Mouse (Mus musculus) heart, adult 9 months (tissue): ENCODE measurements at regions not wholly inside any gene's neighbourhood (a gene's known extent, or its start where the extent isn't known, plus 50 kb on each side); places are given as distances from the start of the nearest gene placed in this dataset.
"Not testable (repeated sequence)": the region's sequence is repeated elsewhere in the genome, so short reads cannot be mapped to it uniquely, and the experiment has no call there.

Experiments
- DNase-seq, 2 experiments: peaks; one replicate each; pipeline ENCODE4 v3.0.0; 2022; ENCODE audit warnings: low spot score in 2 of 2

DNA sequence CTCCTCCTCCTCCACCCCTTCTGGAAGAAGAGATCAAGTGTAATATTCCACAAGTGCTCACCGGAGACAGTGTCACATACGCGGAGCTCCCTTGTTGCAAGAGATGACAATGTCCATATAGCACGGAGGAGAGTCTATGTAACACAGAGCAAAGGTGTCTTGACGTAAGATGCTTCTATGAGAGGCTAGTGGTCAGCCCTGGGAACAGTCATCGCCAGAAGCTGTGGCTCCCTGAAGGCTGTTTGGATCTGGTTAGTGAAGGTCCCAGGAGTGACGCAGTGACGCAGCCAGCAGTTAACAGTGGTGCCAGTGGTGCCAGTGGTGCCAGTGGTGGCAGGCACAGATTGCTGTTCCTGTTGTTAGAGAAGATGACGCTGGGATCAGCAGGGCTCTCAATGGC lies 66.9 kb downstream of the Twistnb start:
- no peak for DNase-seq

DNA sequence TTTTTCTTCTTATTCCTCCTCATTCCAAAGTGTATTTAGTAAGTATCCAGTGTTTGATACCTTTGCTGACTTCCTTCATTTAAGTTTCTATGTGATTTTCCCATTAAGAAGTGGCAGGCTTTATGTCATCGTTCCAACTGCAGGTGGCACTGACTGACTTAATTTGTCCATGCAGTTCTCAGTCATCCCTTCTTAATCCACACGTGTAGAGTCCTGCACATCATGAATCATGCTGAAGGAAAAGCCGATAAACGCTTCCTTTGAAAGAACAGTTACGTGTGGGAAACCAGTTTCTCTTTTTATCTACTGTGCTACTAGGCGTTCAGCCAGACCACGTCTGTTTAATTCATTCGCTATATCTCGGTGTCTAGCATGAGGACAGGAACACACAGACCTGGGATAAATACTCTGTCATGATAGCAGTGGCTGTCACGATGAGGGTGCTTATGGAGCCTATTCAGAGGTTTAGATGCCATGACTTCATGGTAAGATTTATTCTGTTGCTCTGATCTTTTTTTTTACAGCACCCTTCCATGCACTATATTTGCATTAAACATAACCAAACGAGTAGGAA lies 68.0 kb downstream of the Twistnb start:
- no peak for DNase-seq

DNA sequence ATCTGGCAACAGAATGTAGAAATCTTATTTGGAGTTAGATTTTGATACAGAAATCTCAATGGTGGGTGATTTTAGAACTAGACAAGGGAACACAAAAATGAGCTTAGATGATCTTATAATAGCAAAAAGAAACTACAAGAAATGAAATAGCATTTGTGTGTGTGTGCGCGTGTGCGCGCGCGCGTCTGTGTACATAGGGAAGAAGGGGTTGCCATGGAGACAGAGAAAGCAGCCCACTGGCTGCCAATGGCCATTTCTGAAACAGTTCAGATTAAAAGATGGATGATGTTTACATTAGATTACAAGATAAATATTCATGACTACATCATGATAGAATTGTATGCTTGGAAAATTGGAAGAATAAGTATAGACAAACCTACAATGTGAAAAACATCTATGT lies 112.1 kb downstream of the Twistnb start:
- no peak for DNase-seq

DNA sequence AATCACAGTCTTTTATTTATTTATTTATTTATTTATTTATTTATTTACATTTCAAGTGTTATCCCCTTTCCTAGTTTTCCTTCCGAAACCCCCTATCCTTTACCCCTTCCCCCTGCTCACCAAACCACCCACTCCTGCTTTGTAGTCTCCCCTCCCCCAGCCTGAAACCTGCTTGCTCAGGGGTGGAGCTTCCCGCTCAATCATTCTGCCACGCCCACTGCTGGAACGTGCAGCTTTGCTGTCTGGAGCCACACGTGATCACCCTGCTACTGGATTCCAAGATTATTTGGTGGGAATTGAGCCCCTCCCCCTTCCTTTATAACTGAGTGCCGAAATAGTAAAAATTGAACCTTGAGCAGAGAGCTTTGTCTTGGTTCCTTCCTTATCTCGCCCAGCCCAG lies 122.2 kb downstream of the Twistnb start:
- DNase-seq = not testable (repeated sequence)

DNA sequence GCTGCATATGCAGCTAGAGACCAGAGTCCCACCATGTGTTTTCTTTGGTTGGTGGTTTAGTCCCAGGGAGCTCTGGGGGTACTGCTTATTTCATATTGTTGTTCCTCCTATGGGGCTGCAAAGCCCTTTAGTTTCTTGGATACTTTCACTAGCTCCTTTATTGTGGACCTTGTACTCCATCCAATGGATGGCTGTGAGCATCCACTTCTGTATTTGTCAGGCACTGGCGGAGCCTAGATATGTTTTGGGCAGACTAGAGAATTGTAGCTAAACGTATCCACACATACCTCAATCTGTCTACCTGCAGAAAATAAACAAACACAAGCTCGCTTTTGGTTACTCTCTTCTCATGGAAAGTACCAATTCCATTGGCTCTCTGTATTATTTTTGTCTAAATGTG lies 122.8 kb downstream of the Twistnb start:
- DNase-seq = no peak

DNA sequence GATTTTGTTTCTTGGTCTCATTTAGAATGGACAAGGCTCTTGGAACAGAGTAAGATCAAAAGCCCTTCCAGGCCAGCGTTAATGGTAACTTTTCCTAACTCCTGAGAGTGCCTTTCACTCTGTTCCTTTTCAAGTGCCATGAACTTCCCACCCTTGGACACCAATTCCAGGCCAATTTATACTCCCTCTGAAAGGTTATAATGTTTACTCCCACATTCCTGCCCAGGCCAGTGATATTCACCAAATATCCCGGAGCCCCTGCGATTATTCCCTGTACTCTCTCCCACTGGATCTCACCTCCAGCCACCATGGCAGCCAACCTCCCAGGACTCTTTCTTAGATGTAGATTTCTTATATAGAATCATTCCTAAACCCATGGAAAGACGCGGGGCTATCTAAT lies 123.2 kb downstream of the Twistnb start:
- no peak for DNase-seq

DNA sequence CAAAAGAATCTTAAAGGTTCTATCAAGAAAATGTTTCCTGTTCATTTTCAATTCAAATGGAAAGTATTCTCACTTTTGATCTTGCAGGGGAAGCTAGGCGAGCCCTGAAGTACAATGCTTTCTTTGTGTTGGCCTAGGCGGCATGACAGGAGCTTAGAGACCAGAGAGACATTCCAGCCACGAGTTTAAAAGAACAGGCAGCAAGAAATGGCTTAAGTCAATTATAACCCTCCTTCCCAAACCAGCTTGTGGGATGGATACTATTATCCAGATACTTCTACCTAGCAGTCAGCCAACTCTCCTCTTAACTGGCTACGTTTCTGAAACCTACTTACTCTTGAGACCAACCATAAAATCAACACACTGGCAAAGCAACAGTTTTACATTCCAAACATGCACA lies 124.3 kb downstream of the Twistnb start:
- DNase-seq = no peak

DNA sequence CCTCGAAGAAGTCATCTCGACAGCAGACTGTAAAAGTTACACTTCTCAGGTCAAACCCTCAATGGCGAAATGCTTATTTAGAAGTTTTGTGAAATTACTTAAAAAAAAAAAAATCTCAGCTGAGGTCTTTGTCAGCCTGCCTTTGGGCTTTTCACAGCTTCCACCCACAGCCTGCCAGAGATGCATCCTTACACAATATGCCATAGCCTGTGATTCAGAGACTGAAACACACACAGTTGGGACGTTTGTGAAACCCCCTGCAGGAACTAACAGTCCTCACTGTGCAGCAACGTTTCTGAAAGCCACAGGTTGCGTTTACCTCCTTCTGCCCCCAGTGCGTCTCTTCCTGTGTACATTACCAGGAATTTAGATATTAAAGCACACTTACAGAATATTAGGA lies 131.7 kb downstream of the Twistnb start:
- DNase-seq = no peak

DNA sequence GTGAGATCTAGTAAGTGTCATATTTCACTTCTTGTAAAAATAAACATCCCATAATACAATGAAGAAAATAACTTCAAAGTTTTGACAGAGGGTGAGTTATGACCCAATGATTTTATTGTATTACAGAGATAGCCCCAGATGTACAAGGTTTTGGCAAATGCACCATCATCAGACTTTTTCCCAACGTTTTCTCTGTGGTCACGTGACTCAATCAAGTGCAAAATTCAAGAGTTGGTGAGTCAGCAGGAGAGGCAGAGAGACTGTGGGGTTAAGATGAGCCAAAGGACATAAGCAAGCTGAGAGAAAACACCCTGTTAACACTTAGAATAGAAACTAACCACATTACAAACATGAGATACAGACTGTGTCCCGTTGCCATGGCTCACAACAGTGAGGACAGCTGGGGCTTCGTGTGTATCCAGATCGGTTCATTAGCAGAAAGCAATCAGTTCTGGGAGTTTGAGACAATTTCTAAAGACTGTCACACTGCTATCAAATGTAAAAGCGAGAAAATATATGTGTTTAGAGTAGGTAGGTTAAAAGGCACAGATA lies 148.5 kb downstream of the Twistnb start:
- peak; percentile 2 for DNase-seq

DNA sequence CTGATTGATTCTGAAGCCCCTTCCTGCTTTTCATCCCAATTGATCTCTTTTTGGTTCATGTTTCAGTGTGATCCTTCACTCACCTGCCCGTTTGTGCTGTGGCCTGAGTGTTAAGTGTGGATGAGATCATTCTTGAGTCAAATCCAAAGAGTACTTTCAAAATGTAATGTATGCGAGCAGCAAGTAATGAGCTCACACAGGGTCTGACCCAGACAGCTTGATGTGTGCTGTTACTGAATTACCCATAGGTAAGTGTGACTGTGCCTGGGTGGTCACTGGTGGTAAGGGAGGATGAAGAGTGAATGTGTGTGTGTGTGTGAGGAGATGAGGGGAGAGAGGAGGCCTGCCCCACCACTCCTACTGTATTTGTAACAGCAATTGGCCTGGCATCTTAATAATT lies 151.4 kb downstream of the Twistnb start:
- DNase-seq = no peak

DNA sequence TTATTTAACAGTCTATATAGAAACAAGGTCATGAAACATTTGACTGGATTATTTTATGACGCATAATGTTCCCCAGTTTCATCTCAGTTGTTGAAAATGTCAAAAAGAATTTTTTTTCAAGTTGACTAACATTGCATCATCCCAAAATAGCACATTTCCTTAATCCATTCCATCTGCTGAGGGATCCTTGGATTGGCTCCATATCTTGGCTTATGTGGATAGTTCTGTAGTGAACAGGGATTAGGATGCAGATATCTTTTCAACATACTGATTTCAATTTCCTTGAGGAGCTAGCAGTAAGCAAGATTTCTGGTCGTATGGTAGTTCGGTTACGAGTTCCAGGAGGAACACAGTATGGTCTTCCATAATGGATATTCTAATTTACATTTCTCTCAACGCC lies 161.6 kb downstream of the Twistnb start:
- DNase-seq = no peak

DNA sequence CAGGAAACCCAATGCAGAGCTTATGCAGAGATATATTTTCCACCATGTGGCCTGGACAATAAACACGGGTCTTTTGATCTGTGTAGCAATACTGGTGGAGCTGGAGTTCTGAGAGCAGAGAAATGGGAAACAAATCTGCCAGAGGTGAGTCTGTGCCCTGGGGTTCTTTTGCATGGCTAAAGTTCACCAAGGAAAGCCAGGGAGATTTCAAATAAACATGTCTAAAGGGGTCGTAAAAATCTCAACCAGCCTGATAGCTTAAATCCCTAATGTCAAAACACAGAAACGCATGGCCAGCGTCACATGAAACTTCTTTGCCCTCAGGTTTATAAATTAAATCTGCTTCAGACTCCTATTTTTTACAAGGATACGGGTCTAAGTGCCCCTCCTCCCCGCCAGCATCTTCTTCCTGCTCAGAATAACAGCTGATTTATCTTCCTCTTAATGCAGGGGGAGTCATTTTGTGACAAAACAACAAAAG lies 163.0 kb downstream of the Twistnb start:
- no peak for DNase-seq

DNA sequence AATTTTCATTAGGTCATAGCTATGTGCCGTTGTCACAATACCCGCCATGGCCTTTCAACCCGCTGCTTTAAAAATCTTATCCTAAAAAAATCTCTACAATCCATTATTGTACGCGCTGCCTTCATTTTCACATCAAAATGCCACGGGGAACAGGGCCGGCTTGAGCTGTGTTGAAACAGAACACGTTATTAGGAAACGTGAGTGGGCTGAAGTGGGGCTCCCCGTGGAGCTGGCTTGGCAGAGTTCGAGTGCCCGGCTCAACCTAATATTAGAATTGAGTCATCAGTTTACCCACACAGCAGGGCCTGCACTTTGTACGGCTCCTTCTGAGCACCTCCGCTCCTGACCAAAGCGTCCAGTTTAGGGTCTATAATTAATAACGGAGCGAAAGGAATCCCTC lies 163.5 kb downstream of the Twistnb start:
- no peak for DNase-seq

DNA sequence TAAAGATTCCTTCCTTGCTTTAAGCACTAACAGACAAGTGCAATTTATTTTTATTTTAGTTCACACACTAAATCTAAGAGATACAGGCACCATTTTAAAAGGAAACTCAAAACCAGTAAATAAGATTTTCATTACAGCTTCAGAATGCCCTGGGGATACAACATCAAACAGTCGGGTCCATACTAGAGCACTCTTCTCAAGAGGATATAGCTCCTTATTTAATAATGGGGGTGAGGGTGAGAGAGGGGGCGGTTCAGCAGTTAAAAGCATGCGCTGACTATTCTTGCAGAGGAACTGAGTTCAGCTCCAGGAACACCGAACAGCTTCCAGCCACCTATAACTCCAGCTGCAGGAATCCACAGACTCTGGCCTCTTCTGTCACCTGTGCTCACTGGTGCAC lies 164.2 kb downstream of the Twistnb start:
- DNase-seq = no peak

DNA sequence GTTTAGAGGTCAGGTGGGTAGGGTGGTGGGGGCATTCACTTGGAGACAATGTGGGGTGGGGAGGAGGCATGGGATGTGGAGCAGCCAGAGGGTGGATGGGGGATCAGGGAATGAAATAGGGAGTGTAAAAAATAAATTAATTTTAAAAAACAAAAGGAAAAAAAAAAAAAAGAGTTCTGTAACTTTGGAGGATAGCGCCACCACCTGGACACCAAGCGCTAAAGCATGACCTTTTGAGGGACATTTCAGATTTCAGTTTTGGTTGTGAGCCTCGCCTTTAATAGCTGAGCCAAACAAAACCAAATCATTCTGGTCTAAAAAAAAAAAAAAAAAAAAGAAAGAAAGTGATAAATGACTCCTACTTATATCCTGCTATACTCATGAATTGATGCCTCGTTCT lies 176.0 kb downstream of the Twistnb start:
- DNase-seq = no peak

DNA sequence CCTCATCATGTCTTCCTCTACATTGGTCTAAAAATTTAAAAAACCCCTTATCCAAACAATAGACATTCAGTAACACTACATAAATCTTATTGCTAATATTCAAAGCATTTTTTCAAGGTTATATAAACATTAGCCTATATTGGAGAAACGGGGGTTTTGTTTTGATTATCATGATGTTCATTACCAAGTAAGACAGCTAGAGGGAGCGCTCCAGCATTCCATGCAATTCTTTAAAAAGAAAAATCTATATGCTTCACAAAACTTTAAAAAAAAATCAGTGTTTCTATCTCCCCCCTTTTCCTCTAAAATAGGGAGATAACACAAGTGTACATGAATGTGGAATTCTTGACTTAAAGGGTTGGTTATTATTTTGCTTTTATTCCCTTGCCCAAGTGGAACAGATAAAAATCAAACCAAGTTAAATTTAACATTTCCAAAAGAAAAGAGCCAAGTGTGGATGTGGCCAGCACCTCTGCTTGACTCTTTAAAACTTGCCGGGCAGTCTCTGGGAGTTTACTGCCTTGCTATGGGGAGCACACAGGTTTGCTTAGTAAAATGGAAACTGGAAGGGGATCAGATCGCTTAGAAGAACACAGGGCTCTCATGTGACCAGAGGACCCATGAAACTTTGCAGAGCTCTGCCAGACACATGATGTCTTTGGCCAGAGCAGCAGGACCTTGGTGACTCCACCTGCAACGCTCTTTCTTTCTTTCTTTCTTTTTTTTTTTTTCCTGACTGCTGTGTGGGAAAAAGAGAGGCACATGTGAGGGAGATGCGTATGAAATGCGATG lies 178.6 kb downstream of the Twistnb start:
- DNase-seq = no peak

DNA sequence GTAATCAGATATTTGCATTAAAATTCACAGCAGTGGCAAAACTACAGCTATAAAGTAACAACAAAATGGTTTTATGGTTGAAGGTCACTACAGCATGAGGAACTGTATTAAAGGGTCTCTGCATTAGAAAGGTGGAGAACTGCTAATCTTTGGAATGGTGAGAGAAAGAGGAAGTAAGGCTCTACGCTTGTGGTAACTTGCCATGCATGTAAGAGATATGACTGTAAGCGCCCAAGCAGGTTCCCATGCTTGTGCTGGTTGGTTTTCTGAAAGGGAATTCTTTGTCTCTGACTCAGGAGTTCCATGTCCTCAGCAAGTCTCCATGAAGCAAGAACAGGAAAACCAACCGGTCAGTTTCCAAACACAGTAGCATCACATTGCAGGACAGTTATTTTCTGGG lies 182.9 kb downstream of the Twistnb start:
- DNase-seq = no peak

DNA sequence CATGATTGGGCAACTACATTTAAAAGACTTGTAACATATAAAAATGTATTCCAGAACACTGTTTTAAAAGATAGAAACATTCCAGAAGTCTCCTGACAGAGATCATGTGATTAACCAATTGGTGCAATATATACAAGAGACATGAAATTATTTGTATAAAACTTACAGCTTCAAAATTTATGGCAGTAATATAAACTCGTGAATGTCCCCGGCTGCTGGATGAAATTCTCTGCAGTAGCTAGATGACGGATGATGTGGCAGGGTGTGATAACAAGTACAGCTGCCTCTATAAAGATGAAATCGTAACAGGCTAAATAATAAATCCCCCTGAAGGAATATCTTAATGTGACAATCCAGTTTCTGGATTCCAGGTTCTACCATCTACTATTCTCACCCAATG lies 191.0 kb downstream of the Twistnb start:
- DNase-seq = no peak

DNA sequence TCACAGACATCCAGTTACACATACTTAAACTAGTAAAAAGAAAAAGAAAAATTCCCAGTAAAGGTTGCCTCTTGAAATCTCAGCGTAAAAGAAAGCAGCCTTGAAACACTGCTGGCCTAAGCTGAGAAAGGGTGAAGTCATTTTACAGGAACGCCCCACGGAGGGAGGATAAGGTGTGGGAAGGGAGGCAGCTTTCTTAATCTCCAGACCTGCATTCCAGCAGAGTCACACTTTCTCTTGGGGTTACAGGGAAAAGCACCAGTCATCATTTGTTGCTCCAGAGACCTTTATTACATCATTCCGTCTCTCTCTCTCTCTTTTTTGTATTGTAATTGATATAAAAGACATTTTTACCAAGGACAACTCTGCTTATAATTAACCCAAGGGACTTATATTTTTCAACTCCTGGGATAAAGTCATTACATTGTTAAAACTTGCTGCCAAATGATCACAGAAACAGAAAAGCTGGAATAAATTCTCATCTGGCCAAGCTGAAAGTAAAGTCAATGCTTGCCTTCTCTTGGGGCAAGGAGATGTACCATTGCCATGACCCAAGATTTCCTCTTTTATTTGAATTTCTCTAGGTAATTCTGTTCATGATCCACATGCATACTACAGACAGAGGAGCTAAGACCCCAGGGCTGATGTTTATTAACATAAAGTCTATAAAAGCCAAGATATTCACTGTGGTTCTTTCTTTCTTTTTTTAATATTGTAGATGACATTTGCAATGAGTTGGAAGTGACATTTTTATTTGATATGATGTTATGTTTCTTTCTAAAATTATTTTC lies 196.9 kb downstream of the Twistnb start:
- peak in 1 of 2 experiments; percentile 1 for DNase-seq

DNA sequence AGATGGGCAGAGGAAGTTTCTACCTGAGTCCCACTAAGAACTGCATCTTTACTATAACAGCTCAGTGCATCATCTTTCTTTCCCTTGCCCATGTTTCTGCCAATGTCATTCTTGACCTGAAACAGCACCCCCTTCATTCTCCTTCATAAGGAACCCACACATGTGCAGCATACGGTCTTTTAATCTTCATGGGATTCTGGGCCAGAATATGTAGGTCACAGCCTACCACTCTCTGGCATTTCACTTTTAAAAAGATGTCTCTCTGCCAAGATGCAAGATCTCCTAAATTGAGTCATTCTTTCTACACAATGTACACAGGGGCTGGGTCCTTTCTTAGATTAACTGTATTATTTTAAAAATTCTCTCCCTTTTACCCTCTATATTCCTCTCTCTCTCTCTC lies 223.2 kb downstream of the Twistnb start:
- no peak for DNase-seq

DNA sequence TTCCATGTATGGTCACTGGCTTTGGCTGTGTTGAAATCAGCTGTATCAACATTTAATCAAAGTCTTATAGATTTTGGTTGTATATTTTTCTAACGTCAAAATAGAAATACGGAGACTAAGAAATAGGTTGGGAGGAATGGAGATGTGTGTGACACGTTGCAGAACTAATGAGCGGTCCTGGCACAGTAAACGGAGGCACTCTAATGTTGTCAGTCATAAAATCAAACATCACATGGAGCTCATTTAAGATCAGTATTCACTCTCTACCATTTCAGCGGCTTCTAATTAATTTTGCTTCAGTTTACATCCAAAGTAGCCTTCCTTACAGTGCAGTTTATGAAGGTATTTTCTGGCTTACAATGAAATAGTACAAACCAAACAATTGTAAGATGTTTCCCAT lies 246.1 kb downstream of the Twistnb start:
- DNase-seq = no peak

DNA sequence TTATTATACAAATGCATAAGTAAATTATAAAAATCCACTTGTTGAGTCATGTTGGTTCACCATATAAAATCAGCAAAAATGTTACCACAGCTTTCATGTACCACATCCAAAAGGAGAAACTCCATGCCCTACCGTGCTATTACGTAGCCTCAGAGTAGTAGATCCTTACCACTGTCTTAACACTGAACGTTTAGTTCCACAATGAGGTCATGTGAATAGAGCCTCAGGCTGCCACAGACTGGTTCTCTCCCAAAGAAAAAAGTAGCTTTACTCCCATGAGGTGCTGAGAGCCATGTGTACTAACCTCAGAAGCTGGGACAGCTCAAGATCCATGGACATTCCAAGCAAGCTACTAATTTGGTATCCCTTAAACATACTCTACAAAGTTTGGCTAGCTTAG lies 235.4 kb upstream of the Ferd3l start:
- DNase-seq = no peak

DNA sequence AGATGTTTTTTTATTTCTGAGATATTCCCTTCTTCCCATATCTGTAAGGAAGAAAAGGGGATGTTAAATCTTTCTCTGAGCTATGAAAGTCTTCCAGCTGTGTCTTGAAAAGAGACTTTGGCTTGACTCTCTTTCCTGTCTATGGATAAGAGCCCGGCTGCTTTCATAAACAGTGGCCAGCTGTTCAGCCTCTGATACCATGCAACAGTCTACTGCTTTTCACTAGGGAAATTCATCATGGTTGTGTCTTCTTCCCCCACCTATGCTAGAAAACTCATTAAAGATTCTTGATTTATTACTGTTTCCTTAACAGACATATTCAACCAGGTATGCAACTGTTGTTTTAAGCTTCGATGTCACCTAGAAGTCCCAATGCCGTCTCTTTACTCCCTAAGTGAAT lies 213.8 kb upstream of the Ferd3l start:
- DNase-seq = peak; percentile 9 to 20
